Mouse (Mus musculus) CD4-positive naive resting alpha-beta T cell, adult 76 days (primary cell): ENCODE data around the gene Anks4b. TPM values are rescaled to one million over a fixed set of nuclear protein-coding genes. Genes with fewer than 3 reads are reported as not detected.

Experiments used
- total RNA-seq: library from RNA; stranded (reverse); gene quantifications from one replicate; pipeline ENCODE4 v1.2.4, GENCODE M21; 2023

The Anks4b gene
- not detected for total RNA-seq

DNA sequence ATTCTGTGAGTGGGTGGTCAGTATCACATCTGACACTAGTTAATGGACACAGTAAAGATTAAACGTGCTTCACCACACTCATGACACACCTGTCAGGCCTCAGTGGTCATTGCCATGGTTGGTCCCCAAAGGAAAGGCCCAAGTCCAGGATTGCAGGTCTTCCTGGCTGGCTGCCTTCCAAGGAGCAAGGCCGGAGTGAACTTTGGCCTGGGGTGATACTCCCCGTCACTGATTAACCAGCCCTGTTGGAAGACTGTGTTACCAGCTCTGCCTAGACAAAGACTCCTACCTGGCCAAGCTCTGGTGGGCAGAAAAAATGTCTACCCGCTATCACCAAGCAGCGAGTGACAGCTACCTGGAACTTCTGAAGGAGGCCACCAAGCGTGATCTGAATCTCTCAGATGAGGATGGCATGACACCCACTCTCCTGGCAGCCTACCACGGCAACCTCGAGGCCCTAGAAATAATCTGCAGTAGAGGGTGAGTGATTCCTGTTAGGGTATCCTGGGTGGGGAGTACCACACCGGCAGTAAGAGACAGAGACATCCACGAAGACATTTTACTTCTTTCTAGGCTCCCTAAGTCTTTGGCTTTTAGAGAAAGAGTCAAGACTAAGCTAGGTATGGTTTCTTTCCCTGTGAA, at the start of gene Anks4b:
TSS of gene Anks4b (plus strand) at position 256 of the 642 bp plus-strand sequence.

GRCm38 (mm10) chr7:120145191-120145590, 28.5 kb upstream of the Anks4b start, which contains the start of gene Zp2:
Zp2 (minus strand) TSS chr7:120145291.

GRCm38 (mm10) chr7:120201771-120202170, 28.1 kb downstream of the Anks4b start, which contains the start of gene Crym:
Crym (minus strand) TSS chr7:120202111.

DNA sequence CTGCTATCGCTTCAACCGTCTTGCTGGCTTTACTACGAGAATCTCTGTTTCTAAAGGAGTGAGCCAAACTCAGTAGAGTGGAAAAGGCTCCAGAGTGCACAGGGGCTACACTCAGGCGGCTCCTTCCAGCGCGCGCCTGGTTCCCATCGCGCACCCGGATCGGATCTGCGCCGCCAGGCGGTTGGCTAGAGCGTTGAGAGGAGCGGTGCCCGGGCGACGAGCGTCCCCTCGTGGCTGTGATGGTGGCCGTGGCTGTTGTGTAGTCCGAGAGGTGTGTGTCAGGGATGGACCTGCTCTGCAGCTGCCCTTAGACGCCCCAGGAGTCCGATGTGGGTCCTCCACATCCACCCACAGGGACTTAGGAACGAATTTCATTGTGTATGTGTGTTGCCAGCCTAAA, 30.1 kb downstream of the Anks4b start, which contains the start of gene Abca14:
TSS of gene Abca14 (plus strand) at position 173 of the 400 bp plus-strand sequence.

Other genes with a start within 250 kb of the Anks4b start
- not detected for gene Dnah3, start 78.6 kb upstream of the Anks4b start, total RNA-seq
- gene Tmem159, start 71.5 kb upstream of the Anks4b start, total RNA-seq = not detected
- gene Zp2, start 28.6 kb upstream of the Anks4b start, total RNA-seq = not detected
- gene Crym, start 28.3 kb downstream of the Anks4b start, total RNA-seq = not detected
- not detected for gene Abca14, start 30.1 kb downstream of the Anks4b start, total RNA-seq
- gene Abca15, start 154.8 kb downstream of the Anks4b start, total RNA-seq = not detected
- gene Abca16, start 235.8 kb downstream of the Anks4b start, total RNA-seq = not detected